Mouse (Mus musculus) CH12.LX (cell line): Measurements from ENCODE around the gene Rnf41. TPM values are rescaled to one million over a fixed set of nuclear protein-coding genes. Genes with fewer than 3 reads are reported as not detected.

Source experiments
- DNase-seq: peaks from one replicate; pipeline ENCODE4 v3.0.0-alpha.2; 2013; ENCODE audit errors: extremely low read depth
- H3K27ac ChIP-seq: 2 replicates; pipeline ENCODE4 v1.5.1; 2012; ENCODE audit warnings: low read depth, mild to moderate bottlenecking, control low read depth, moderate library complexity; ENCODE audit not compliant: insufficient read depth
- H3K27me3 ChIP-seq: replicated peaks from 2 replicates; pipeline ENCODE3; 2012; ENCODE audit warnings: inconsistent platforms
- H3K36me3 ChIP-seq, 2 experiments: replicated peaks in 1 of 2; 2 replicates each; pipeline versions ENCODE3 to v1.6.1; 2012; ENCODE audit warnings: inconsistent platforms in 1 of 2, low read length in 1 of 2, mild to moderate bottlenecking in 1 of 2, mixed read lengths in 1 of 2, moderate library complexity in 1 of 2; ENCODE audit not compliant: control insufficient read depth in 1 of 2, insufficient read depth in 1 of 2
- H3K4me1 ChIP-seq, 2 experiments: 2 replicates each; pipeline ENCODE4 v1.6.1; 2012; ENCODE audit warnings: inconsistent platforms in 1 of 2, moderate library complexity in 1 of 2; ENCODE audit not compliant: insufficient read depth in 2 of 2, control insufficient read depth in 1 of 2
- H3K4me2 ChIP-seq: 2 replicates; pipeline ENCODE4 v1.6.1; 2012; ENCODE audit warnings: low read depth, mild to moderate bottlenecking, control low read depth; ENCODE audit not compliant: poor library complexity, insufficient read depth, severe bottlenecking
- H3K4me3 ChIP-seq, 3 experiments: fragments of 150-350 bp in 1 of 3; sonication (generic) in 1 of 3; replicated peaks in 1 of 3; 2 replicates each; pipeline versions ENCODE3 to v1.5.1; 2011 to 2012; ENCODE audit warnings: low read depth in 2 of 3, low read length in 2 of 3, mild to moderate bottlenecking in 2 of 3, moderate library complexity in 2 of 3, control low read depth in 1 of 3, improper control_type of control experiment in 1 of 3, inconsistent platforms in 1 of 3, mixed read lengths in 1 of 3; ENCODE audit not compliant: poor library complexity in 1 of 3
- H3K79me2 ChIP-seq: replicated peaks from 2 replicates; pipeline ENCODE4 v1.6.1; 2012; ENCODE audit warnings: mild to moderate bottlenecking, moderate library complexity; ENCODE audit not compliant: control insufficient read depth, poor library complexity, insufficient read depth, severe bottlenecking; ENCODE audit errors: extremely low read depth
- H3K9ac ChIP-seq: 2 replicates; pipeline ENCODE4 v1.6.1; 2012; ENCODE audit warnings: low read depth, mild to moderate bottlenecking, control low read depth, moderate library complexity; ENCODE audit not compliant: insufficient read depth
- H3K9me3 ChIP-seq: replicated peaks from 2 replicates; pipeline ENCODE3; 2012; ENCODE audit warnings: low read length, inconsistent platforms, mixed read lengths
- BHLHE40 ChIP-seq: IDR thresholded peaks from 2 replicates; pipeline ENCODE4 v1.6.1; 2011; ENCODE audit warnings: mild to moderate bottlenecking, low read depth, low read length, improper control_type of control experiment
- CTCF ChIP-seq, 2 experiments: IDR thresholded peaks in 1 of 2; conservative IDR thresholded peaks in 1 of 2; 2 replicates each; pipeline ENCODE4 v1.5.1; 2011 to 2012; ENCODE audit warnings: low read depth in 2 of 2, low read length in 2 of 2, improper control_type of control experiment in 1 of 2, inconsistent platforms in 1 of 2, mild to moderate bottlenecking in 1 of 2, moderate library complexity in 1 of 2
- E2F4 ChIP-seq: IDR thresholded peaks from 2 replicates; pipeline ENCODE4 v1.6.1; 2011; ENCODE audit warnings: low read depth, low read length, improper control_type of control experiment; ENCODE audit not compliant: insufficient replicate concordance
- ELF1 ChIP-seq: IDR thresholded peaks from 2 replicates; pipeline ENCODE4 v1.6.1; 2014; ENCODE audit warnings: low read depth, mild to moderate bottlenecking, inconsistent platforms, low read length, improper control_type of control experiment
- EP300 ChIP-seq: IDR thresholded peaks from 2 replicates; pipeline ENCODE4 v1.6.1; 2011; ENCODE audit warnings: low read length, improper control_type of control experiment
- ETS1 ChIP-seq: conservative IDR thresholded peaks from 2 replicates; pipeline ENCODE4 v1.6.1; 2012; ENCODE audit warnings: low read depth, mild to moderate bottlenecking, inconsistent platforms, low read length, improper control_type of control experiment, moderate library complexity
- GABPA ChIP-seq: IDR thresholded peaks from 2 replicates; pipeline ENCODE4 v1.6.1; 2012; ENCODE audit warnings: low read depth, low read length, improper control_type of control experiment, inconsistent platforms; ENCODE audit not compliant: insufficient replicate concordance
- MAFK ChIP-seq: IDR thresholded peaks from 2 replicates; pipeline ENCODE4 v1.6.1; 2011; ENCODE audit warnings: low read length, improper control_type of control experiment; ENCODE audit not compliant: insufficient replicate concordance
- MEF2A ChIP-seq: IDR thresholded peaks from 2 replicates; pipeline ENCODE4 v1.6.1; 2014; ENCODE audit warnings: low read depth, mild to moderate bottlenecking, inconsistent platforms, low read length, improper control_type of control experiment, borderline replicate concordance
- MYC ChIP-seq: IDR thresholded peaks from 2 replicates; pipeline ENCODE4 v1.6.1; 2011; ENCODE audit warnings: low read depth, mild to moderate bottlenecking, improper control_type of control experiment, low read length
- NRF1 ChIP-seq: IDR thresholded peaks from 2 replicates; pipeline ENCODE4 v1.6.1; 2014; ENCODE audit warnings: low read depth, mild to moderate bottlenecking, inconsistent platforms, low read length, improper control_type of control experiment, moderate library complexity
- PAX5 ChIP-seq: IDR thresholded peaks from 2 replicates; pipeline ENCODE4 v1.6.1; 2012; ENCODE audit warnings: low read length, inconsistent platforms, mixed read lengths
- RCOR1 ChIP-seq: conservative IDR thresholded peaks from 2 replicates; pipeline ENCODE4 v1.6.1; 2012; ENCODE audit warnings: low read depth, mild to moderate bottlenecking, inconsistent platforms, low read length, improper control_type of control experiment
- SIN3A ChIP-seq: IDR thresholded peaks from 2 replicates; pipeline ENCODE4 v1.6.1; 2012; ENCODE audit warnings: low read length, improper control_type of control experiment, inconsistent platforms
- SMC3 ChIP-seq: IDR thresholded peaks from 2 replicates; pipeline ENCODE4 v1.6.1; 2011; ENCODE audit warnings: low read depth, low read length, improper control_type of control experiment
- UBTF ChIP-seq: IDR thresholded peaks from 2 replicates; pipeline ENCODE4 v1.6.1; 2012; ENCODE audit warnings: low read depth, mild to moderate bottlenecking, inconsistent platforms, low read length, improper control_type of control experiment, moderate library complexity
- USF2 ChIP-seq: conservative IDR thresholded peaks from 2 replicates; pipeline ENCODE4 v1.6.1; 2011; ENCODE audit warnings: low read depth, low read length, improper control_type of control experiment
- ZKSCAN1 ChIP-seq: IDR thresholded peaks from 2 replicates; pipeline ENCODE4 v1.6.1; 2012; ENCODE audit warnings: low read depth, inconsistent platforms, low read length, improper control_type of control experiment, borderline replicate concordance
- dilution Hi-C: fragments of 300-500 bp; cut with MboI; formaldehyde crosslinking; loops from 2 replicates; pipeline ENCODE4 v1.14.3; 2020; ENCODE audit warnings: low sequenced_read_pairs; ENCODE audit not compliant: extremely low pct_unique_long_range_greater_than_20kb, extremely low pct_ligation_motif_present
- in situ Hi-C: fragments of 300-500 bp; cut with MboI; formaldehyde crosslinking; loops from 3 replicates; pipeline ENCODE4 v1.14.3; 2019; ENCODE audit warnings: low sequenced_read_pairs, low pct_ligation_motif_present, low pct_unique_long_range_greater_than_20kb, mixed read lengths
- polyA plus RNA-seq: library from polyadenylated mRNA; unstranded; fragments of >175 nt; gene quantifications from 2 replicates; pipeline ENCODE4 v1.2.1, GENCODE M21; 2012; ENCODE audit warnings: low read depth; ENCODE audit not compliant: insufficient read length
- total RNA-seq, 2 experiments: library from RNA; depleted of rRNA; stranded (reverse); fragments of 300-350 nt in 1 of 2; fragments of >200 nt in 1 of 2; gene quantifications; 2 replicates each; pipeline ENCODE4 v1.2.3; 2012 to 2014

The Rnf41 gene
- total and polyA plus RNA-seq, 3 experiments = 15.3 to 19.9 (median 17.4) TPM

DNA sequence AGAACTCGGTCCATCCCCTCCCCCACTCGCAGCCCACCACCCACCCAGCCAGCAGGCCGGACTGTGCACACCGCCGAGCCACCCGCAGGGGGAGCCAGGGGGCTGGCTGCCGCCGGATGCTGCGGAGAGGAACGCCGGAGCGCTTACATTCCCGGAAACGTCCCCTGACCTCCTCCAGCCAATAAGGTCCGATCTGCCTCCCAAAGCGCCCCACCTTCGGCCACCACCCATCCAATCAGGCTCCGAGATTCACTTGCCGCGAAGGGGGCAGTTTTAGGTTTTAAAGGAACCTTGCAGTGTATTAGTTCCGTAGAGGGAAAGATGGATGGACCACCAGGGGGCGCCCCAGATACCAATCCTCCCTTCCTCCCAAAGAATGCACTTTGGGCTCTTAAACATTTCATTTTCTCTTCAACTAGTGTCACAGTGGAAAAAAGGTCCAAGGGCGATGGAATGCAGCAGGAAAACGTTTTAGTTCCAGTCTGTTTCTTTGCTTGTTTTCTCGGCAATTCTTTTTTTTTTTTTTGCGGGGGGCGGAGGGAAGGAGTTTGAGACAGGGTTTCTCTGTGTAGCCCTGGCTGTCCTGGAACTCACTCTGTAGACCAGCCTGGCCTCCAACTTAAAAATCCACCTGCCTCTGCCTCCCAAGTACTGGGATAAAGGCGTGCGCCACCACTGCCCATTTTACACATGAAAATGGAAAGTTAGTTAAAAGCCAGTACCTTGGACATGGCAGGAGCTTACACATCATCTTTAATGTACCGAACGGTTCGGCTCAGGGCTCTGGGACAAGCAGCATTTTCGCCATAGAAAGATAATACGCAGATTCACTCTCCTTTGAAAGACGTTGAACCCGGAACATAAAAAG is 1.5 kb upstream of the Rnf41 start (continued):
- peak; percentile 47 for TF ChIP-seq SMC3

DNA sequence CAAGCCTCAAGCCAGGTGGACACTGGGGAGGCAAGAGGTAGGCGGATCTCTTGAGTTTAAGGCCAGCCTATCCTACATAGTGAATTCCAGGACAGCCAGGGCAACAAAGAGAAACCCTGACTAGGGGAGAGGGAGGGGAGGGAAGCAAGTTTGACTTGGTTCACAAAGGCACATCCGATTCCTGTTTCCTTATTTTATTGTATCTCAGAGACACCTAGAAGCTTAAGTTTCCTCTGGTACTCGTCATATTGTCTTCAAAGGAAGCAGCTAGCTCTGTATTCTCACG is 954 bp upstream of the Rnf41 start:
- peak overlapping the region; percentile 69 for H3K9ac ChIP-seq
- peaks cover 17 to 47% of the 10 kb centered on the region in 2 experiments for H3K36me3 ChIP-seq
- H3K4me1 ChIP-seq = peaks cover 8 to 29% of the 10 kb centered on the region in 2 experiments; a peak in 3 of 4 replicates
- no peaks in the 10 kb centered on the region for H3K27me3 ChIP-seq
- H3K27ac ChIP-seq = peak overlapping the region; percentile 43
- dilution Hi-C loops = no loop called here
- no peaks in the 10 kb centered on the region for H3K9me3 ChIP-seq
- DNase-seq = no peak
- in situ Hi-C loops = no loop called here
- H3K79me2 ChIP-seq = peaks cover 20% of the 10 kb centered on the region
- H3K4me3 ChIP-seq = peak overlapping the region; percentile 71 to 92 (median 92)
- no peak for TF ChIP-seq PAX5
- no peak for TF ChIP-seq ETS1
- no peak for TF ChIP-seq RCOR1
- no peak for TF ChIP-seq ZKSCAN1
- no peak for TF ChIP-seq BHLHE40
- TF ChIP-seq GABPA = no peak
- TF ChIP-seq NRF1 = no peak
- no peak for TF ChIP-seq E2F4
- H3K4me2 ChIP-seq = peak overlapping the region; percentile 87

DNA sequence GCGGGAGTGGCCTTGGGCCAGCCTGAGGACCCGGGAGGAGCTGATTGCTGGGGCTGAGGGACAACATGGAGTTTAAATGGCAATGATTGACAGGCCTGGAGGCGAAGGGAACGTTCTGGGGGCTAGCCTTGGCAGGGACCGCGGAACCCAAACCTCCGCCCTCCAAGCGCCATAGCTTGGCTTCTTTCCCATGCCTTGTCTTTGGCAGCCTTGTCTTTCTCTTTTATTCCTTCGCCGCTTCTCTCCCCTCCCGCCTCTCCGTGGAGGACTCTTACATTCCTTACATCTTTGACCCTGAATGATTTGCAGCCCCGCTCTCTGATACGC is 561 bp downstream of the Rnf41 start:
- H3K27ac ChIP-seq = 0 out of 2 replicates have a peak overlapping the region, but pooled peaks have one; percentile 17
- peak overlapping the region; percentile 87 for H3K9ac ChIP-seq
- peaks cover 8 to 29% of the 10 kb centered on the region in 2 experiments; a peak in 3 of 4 replicates for H3K4me1 ChIP-seq
- TF ChIP-seq MAFK (no peak), E2F4 (no peak), UBTF (no peak), EP300 (no peak), ELF1 (no peak), USF2 (no peak), RCOR1 (no peak), SIN3A (no peak), CTCF (conservative IDR thresholded peaks at IDR 0.05 in 1 of 2, IDR thresholded peaks at IDR 0.05 in 1 of 2; ENCODE audit: low read depth in 2 of 2, low read length in 2 of 2) (no peak), MEF2A (no peak), MYC (no peak)
- H3K36me3 ChIP-seq = peaks cover 14 to 45% of the 10 kb centered on the region in 2 experiments
- in situ Hi-C loops = no loop called here
- peaks cover 20% of the 10 kb centered on the region for H3K79me2 ChIP-seq
- peak overlapping the region; percentile 77 to 92 (median 92) for H3K4me3 ChIP-seq
- no peaks in the 10 kb centered on the region for H3K9me3 ChIP-seq
- no peak for DNase-seq
- no peaks in the 10 kb centered on the region for H3K27me3 ChIP-seq
- peak overlapping the region; percentile 60 for H3K4me2 ChIP-seq
- dilution Hi-C loops = no loop called here
